Comparison of ENCODE assay signal across 10 mouse cellular contexts in the genomic region with DNA sequence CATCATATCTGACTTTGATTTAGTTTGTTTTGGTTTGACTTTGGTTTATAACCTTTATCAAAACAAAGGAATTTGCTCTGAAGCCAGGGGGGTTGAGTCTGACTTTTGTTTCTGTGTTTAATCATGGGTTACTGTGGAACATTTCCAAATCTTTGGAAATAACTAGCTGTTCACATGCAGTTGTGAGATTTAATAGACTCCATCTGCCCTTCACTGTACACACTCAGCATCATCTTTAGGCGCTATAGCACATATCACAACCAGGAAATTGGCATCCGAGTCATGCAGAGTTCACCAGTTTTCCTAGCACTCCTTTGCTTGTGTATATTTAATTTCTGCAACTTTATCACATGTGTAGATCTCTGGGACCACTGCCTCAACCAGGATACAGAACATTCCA.
"Had no signal": no experiment of that assay in that cellular context is flagged by ENCODE, and none has a peak within 500 bp of the region (broad histone marks: within the 10 kb centered on the region; RNA-seq: fewer than 3 reads in every experiment).

No protein-coding gene starts in this region.

- H3K9me3 ChIP-seq: kidney, embryonic 15.5 days; midbrain, embryonic 12.5 days; neural tube, embryonic 12.5 days had no signal

- H3K36me3 ChIP-seq: kidney, embryonic 15.5 days; midbrain, embryonic 12.5 days; neural tube, embryonic 12.5 days had no signal

- DNase-seq: left cerebral cortex, postnatal 4 days; lung, adult 18-20 months; thymus, adult 18-20 months; thymus, postnatal 14 days had no signal

- H3K27ac ChIP-seq: kidney, embryonic 15.5 days; liver, embryonic 14.5 days; midbrain, embryonic 12.5 days; neural tube, embryonic 12.5 days; stomach, postnatal 0 days had no signal

- H3K27me3 ChIP-seq: kidney, embryonic 15.5 days; midbrain, embryonic 12.5 days; neural tube, embryonic 12.5 days had no signal

- ATAC-seq: intestine, embryonic 16.5 days had no signal

- H3K9ac ChIP-seq: liver, embryonic 14.5 days; midbrain, embryonic 12.5 days; neural tube, embryonic 12.5 days had no signal

- H3K4me3 ChIP-seq: neural tube, embryonic 12.5 days had no signal
